Mouse (Mus musculus): Measurements from ENCODE around the gene Cep72.
"Not testable (repeated sequence)": the region's sequence is repeated elsewhere in the genome, so short reads cannot be mapped to it uniquely, and the experiment has no call there.

The Cep72 gene

GRCm38 (mm10) chr13:74026215-74026614 is 35.9 kb downstream of the Cep72 start:
- Histone ChIP-seq H3K36me3 (ENCODE audit: insufficient read depth, low read length) (no peaks in the 10 kb centered on the region; the same call in 1 of the 2 replicates), H3K9me3 (ENCODE audit: low read length) (no peaks in the 10 kb centered on the region), H3K27me3 (ENCODE audit: insufficient read depth, low read length) (peaks cover 12% of the 10 kb centered on the region; the same call in 1 of the 2 replicates), H3K4me3 (replicated peaks; ENCODE audit: low read length) (no peak overlapping the region), H3K4me1 (replicated peaks; ENCODE audit: low read depth, low read length) (peaks cover 10% of the 10 kb centered on the region)
- TF ChIP-seq CTCF (conservative IDR thresholded peaks at IDR 0.05; ENCODE audit: low read length) (peak; percentile 62), POU5F1 (IDR thresholded peaks at IDR 0.05; ENCODE audit: borderline replicate concordance, low read length) (no peak)

DNA sequence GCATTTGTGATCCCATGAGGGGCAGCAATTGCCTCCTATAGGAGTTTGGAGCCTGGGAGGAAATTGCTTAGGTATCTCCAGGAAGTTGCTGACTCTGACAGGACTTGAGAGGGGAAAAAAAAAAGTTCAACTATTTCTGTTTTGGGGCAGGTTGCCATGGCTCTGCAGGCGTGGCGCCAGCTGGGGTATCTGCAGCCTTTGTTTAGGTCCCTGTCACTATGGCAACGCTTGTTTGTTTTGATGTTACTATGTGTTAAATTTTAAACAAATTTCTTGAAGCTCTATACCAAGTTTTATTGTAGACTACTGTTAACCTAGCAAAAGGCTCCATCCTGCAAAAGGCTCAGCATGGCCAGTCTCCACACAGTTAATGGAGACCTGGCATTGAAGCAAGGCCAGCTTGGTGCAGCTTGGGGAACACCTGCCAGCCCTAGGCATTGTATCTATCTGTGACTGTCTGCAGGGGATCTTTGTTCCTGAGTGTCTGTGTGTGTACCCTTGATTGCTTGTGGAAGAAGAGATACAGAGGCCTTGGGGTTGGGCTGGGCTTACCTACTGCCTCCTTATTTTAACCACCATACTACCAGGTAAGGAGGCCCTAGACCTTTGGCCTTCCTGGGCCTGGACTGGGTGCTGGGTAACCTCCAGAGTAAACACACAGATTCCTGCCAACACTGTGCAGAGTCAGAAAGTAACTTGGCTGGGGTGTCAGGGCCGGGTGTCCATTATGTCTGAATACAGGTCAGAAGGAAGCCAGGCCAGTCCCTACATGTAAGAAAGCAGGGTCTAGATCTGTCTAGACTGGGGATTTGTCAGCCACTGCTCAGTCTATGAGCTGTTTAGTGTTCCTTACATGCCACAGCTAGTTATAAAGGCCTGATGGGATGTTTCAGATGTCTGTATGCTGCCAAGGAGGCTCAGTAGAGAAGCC is 36.7 kb downstream of the Cep72 start:
- Histone ChIP-seq H3K4me1 (replicated peaks; ENCODE audit: low read depth, low read length) (peaks cover 10% of the 10 kb centered on the region), H3K27me3 (ENCODE audit: insufficient read depth, low read length) (peaks cover 19% of the 10 kb centered on the region; the same call in 1 of the 2 replicates), H3K4me3 (replicated peaks; ENCODE audit: low read length) (no peak overlapping the region), H3K9me3 (ENCODE audit: low read length) (no peaks in the 10 kb centered on the region), H3K36me3 (ENCODE audit: insufficient read depth, low read length) (no peaks in the 10 kb centered on the region)
- no peak for TF ChIP-seq POU5F1 (IDR thresholded peaks at IDR 0.05; ENCODE audit: borderline replicate concordance, low read length)
- peak; percentile 62; the same call in 1 of the 2 replicates for TF ChIP-seq NANOG (IDR thresholded peaks at IDR 0.05; ENCODE audit: borderline replicate concordance, low read length)

- not testable (repeated sequence) for H3K4me1 ChIP-seq (replicated peaks; ENCODE audit: low read depth, low read length); H3K36me3 ChIP-seq (ENCODE audit: insufficient read depth, low read length); H3K9me3 ChIP-seq (ENCODE audit: low read length); H3K4me3 ChIP-seq (replicated peaks; ENCODE audit: low read length)
- peaks cover 37% of the 10 kb centered on the region for H3K27me3 ChIP-seq (ENCODE audit: insufficient read depth, low read length)
These were observed 43.1 kb downstream of the Cep72 start for GRCm38 (mm10) chr13:74019006-74019405.

- Histone ChIP-seq H3K9me3 (ENCODE audit: low read length) (no peaks in the 10 kb centered on the region), H3K27me3 (ENCODE audit: insufficient read depth, low read length) (peaks cover 47% of the 10 kb centered on the region), H3K36me3 (ENCODE audit: insufficient read depth, low read length) (no peaks in the 10 kb centered on the region), H3K4me3 (replicated peaks; ENCODE audit: low read length) (no peak overlapping the region), H3K4me1 (replicated peaks; ENCODE audit: low read depth, low read length) (no peaks in the 10 kb centered on the region)
- TF ChIP-seq POU5F1 (IDR thresholded peaks at IDR 0.05; ENCODE audit: borderline replicate concordance, low read length) = no peak
These were observed 44.7 kb downstream of the Cep72 start for GRCm38 (mm10) chr13:74017426-74017825.

DNA sequence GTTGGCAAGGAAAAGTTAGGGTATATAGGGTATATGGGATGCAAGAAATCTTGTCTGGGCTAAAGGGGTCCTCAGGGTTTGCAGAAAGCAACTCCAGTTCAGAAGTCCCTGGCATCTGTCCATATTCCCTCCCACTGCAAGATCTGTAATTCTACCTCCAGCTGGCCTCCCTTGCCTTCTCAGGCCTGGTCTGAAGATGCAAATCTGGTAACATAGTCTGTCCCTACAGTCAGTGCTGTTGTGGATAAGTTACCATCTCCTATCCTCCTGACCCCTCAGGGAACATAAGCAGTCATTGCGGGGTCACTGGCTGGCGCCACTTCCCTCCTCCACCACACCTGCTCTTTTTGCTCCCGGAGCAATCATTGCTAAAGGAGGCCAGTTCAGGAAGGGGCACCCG is 46.2 kb downstream of the Cep72 start:
- no peaks in the 10 kb centered on the region for H3K9me3 ChIP-seq (ENCODE audit: low read length)
- H3K36me3 ChIP-seq (ENCODE audit: insufficient read depth, low read length) = no peaks in the 10 kb centered on the region
- peaks cover 2% of the 10 kb centered on the region; the same call in 1 of the 2 replicates for H3K4me1 ChIP-seq (replicated peaks; ENCODE audit: low read depth, low read length)
- H3K4me3 ChIP-seq (replicated peaks; ENCODE audit: low read length) = no peak overlapping the region
- peaks cover 53% of the 10 kb centered on the region for H3K27me3 ChIP-seq (ENCODE audit: insufficient read depth, low read length)
- TF ChIP-seq NANOG (IDR thresholded peaks at IDR 0.05; ENCODE audit: borderline replicate concordance, low read length) = no peak
- no peak for TF ChIP-seq POU5F1 (IDR thresholded peaks at IDR 0.05; ENCODE audit: borderline replicate concordance, low read length)
- no peak for TF ChIP-seq CTCF (conservative IDR thresholded peaks at IDR 0.05; ENCODE audit: low read length)

- TF ChIP-seq CTCF (conservative IDR thresholded peaks at IDR 0.05; ENCODE audit: low read length) (no peak), NANOG (IDR thresholded peaks at IDR 0.05; ENCODE audit: borderline replicate concordance, low read length) (no peak), POU5F1 (IDR thresholded peaks at IDR 0.05; ENCODE audit: borderline replicate concordance, low read length) (no peak)
- H3K4me3 ChIP-seq (replicated peaks; ENCODE audit: low read length) = peak overlapping the region; percentile 84
- H3K4me1 ChIP-seq (replicated peaks; ENCODE audit: low read depth, low read length) = peaks cover 25% of the 10 kb centered on the region
- no peaks in the 10 kb centered on the region for H3K9me3 ChIP-seq (ENCODE audit: low read length)
- no peaks in the 10 kb centered on the region for H3K36me3 ChIP-seq (ENCODE audit: insufficient read depth, low read length)
- H3K27me3 ChIP-seq (ENCODE audit: insufficient read depth, low read length) = peaks cover 88% of the 10 kb centered on the region
These were observed 51.4 kb downstream of the Cep72 start for GRCm38 (mm10) chr13:74010678-74011077.

- H3K9me3 ChIP-seq (ENCODE audit: low read length) = no peaks in the 10 kb centered on the region
- H3K4me3 ChIP-seq (replicated peaks; ENCODE audit: low read length) = peak overlapping the region; percentile 84
- no peaks in the 10 kb centered on the region for H3K36me3 ChIP-seq (ENCODE audit: insufficient read depth, low read length)
- H3K4me1 ChIP-seq (replicated peaks; ENCODE audit: low read depth, low read length) = peaks cover 25% of the 10 kb centered on the region
- TF ChIP-seq CTCF (conservative IDR thresholded peaks at IDR 0.05; ENCODE audit: low read length) (no peak), POU5F1 (IDR thresholded peaks at IDR 0.05; ENCODE audit: borderline replicate concordance, low read length) (no peak), NANOG (IDR thresholded peaks at IDR 0.05; ENCODE audit: borderline replicate concordance, low read length) (no peak)
- H3K27me3 ChIP-seq (ENCODE audit: insufficient read depth, low read length) = peaks cover 88% of the 10 kb centered on the region
These were observed 52.1 kb downstream of the Cep72 start for GRCm38 (mm10) chr13:74009791-74010614.

- Histone ChIP-seq H3K4me3 (replicated peaks; ENCODE audit: low read length) (peak within 1 kb of the TSS; percentile 84), H3K9me3 (ENCODE audit: low read length) (no peaks in the 10 kb centered on the region), H3K36me3 (ENCODE audit: insufficient read depth, low read length) (no peaks in the 10 kb centered on the region), H3K27me3 (ENCODE audit: insufficient read depth, low read length) (peaks cover 79% of the 10 kb centered on the region), H3K4me1 (replicated peaks; ENCODE audit: low read depth, low read length) (peaks cover 25% of the 10 kb centered on the region)
- no peak for TF ChIP-seq NANOG (IDR thresholded peaks at IDR 0.05; ENCODE audit: borderline replicate concordance, low read length)
- TF ChIP-seq CTCF (conservative IDR thresholded peaks at IDR 0.05; ENCODE audit: low read length) = no peak
- TF ChIP-seq POU5F1 (IDR thresholded peaks at IDR 0.05; ENCODE audit: borderline replicate concordance, low read length) = no peak
These were observed 53.0 kb downstream of the Cep72 start, which contains the start of gene Tppp for GRCm38 (mm10) chr13:74008948-74009718. TSS of gene Tppp (plus strand) at chr13:74009407.

- peak overlapping the region; percentile 84; the same call in 1 of the 2 replicates for H3K4me3 ChIP-seq (replicated peaks; ENCODE audit: low read length)
- not testable (repeated sequence) for H3K9me3 ChIP-seq (ENCODE audit: low read length); H3K36me3 ChIP-seq (ENCODE audit: insufficient read depth, low read length)
- peaks cover 70% of the 10 kb centered on the region for H3K27me3 ChIP-seq (ENCODE audit: insufficient read depth, low read length)
- H3K4me1 ChIP-seq (replicated peaks; ENCODE audit: low read depth, low read length) = peaks cover 25% of the 10 kb centered on the region
These were observed 53.9 kb downstream of the Cep72 start for GRCm38 (mm10) chr13:74008216-74008615.

DNA sequence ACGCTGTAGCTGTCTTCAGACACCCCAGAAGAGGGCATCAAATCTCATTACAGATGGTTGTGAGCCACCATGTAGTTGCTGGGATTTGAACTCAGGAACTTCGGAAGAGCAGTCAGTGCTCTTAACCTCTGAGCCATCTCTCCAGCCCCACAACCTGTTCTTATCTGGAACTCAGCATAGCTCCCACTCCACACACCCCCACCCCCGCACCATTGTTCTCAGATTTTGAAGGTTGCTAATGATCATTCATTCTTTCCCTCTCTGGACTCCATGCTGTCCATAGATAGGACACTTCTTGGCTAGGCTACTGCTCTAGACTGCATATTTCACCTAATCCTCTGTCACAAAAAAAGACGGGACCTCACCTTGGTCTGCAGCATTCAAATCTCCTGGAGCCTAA is 55.2 kb downstream of the Cep72 start:
- H3K9me3 ChIP-seq (ENCODE audit: low read length); H3K36me3 ChIP-seq (ENCODE audit: insufficient read depth, low read length); H3K4me3 ChIP-seq (replicated peaks; ENCODE audit: low read length): not testable (repeated sequence)
- Histone ChIP-seq H3K27me3 (ENCODE audit: insufficient read depth, low read length) (peaks cover 57% of the 10 kb centered on the region), H3K4me1 (replicated peaks; ENCODE audit: low read depth, low read length) (peaks cover 25% of the 10 kb centered on the region)

Data from E14TG2a.4 (cell line).